Mouse (Mus musculus) forebrain, embryonic 13.5 days (tissue): ENCODE measurements around the gene Fosb. TPM values are rescaled to one million over a fixed set of nuclear protein-coding genes. Genes with fewer than 3 reads are reported as not detected.

Experiments
- ATAC-seq: fragments of 200-750 bp; cut with Nextera tagmentation; 2 replicates; pipeline ENCODE4 v1.8.0; 2017
- H3K27ac ChIP-seq: fragments of 300-500 bp; sonication (generic); 2 replicates; pipeline ENCODE4 v1.5.1; 2015; ENCODE audit warnings: inconsistent platforms, mild to moderate bottlenecking, moderate library complexity
- H3K27me3 ChIP-seq: fragments of 300-500 bp; sonication (generic); 2 replicates; pipeline ENCODE4 v1.6.1; 2015; ENCODE audit warnings: mild to moderate bottlenecking, inconsistent platforms
- H3K36me3 ChIP-seq: fragments of 300-500 bp; sonication (generic); 2 replicates; pipeline ENCODE4 v1.6.1; 2015; ENCODE audit warnings: mild to moderate bottlenecking, inconsistent platforms; ENCODE audit not compliant: poor library complexity, severe bottlenecking
- H3K4me1 ChIP-seq: fragments of 300-500 bp; sonication (generic); 2 replicates; pipeline ENCODE4 v1.6.1; 2015; ENCODE audit warnings: inconsistent platforms
- H3K4me2 ChIP-seq: fragments of 300-500 bp; sonication (generic); 2 replicates; pipeline ENCODE4 v1.6.1; 2015; ENCODE audit warnings: inconsistent platforms, mild to moderate bottlenecking, moderate library complexity
- H3K4me3 ChIP-seq: fragments of 300-500 bp; sonication (generic); 2 replicates; pipeline ENCODE4 v1.5.1; 2015; ENCODE audit warnings: mild to moderate bottlenecking, inconsistent platforms
- H3K9ac ChIP-seq: fragments of 300-500 bp; sonication (generic); 2 replicates; pipeline ENCODE4 v1.6.1; 2015; ENCODE audit warnings: mild to moderate bottlenecking, inconsistent platforms
- H3K9me3 ChIP-seq: fragments of 300-500 bp; sonication (generic); replicated peaks from 2 replicates; pipeline ENCODE4 v1.6.1; 2016; ENCODE audit warnings: inconsistent platforms
- WGBS: fragments of 180-500 bp; shearing (Covaris S2); methylation state at CpG from one replicate; pipeline ENCODE4 v1.1.7; 2015; 5-methylcytosine and 5-hydroxymethylcytosine counted together
- polyA plus RNA-seq: library from polyadenylated mRNA; unstranded; fragments of >200 nt; fragmentation: Nextera tagmentation; extraction: Ambion mirVana; gene quantifications from 2 replicates; pipeline ENCODE4 v1.2.1, GENCODE M21; 2015

The Fosb gene
- polyA plus RNA-seq, 1 experiment from 2014 or later = 0.06 TPM

- 1% methylated on average over 11 of the region's 11 CpGs for WGBS
- Histone ChIP-seq H3K4me2 (peak overlapping the region; percentile 93), H3K9me3 (no peaks in the 10 kb centered on the region), H3K4me1 (peaks cover 36% of the 10 kb centered on the region), H3K27ac (no peak overlapping the region), H3K9ac (no peak overlapping the region), H3K4me3 (peak overlapping the region; percentile 4; the same call in 1 of the 2 replicates), H3K36me3 (peaks cover 5% of the 10 kb centered on the region), H3K27me3 (peaks cover 14% of the 10 kb centered on the region)
- ATAC-seq = no peak
Measured at GRCm38 (mm10) chr7:19343210-19343808, 33.5 kb upstream of the Fosb start.

- peaks cover 36% of the 10 kb centered on the region for H3K4me1 ChIP-seq
- no peaks in the 10 kb centered on the region for H3K9me3 ChIP-seq
- H3K27me3 ChIP-seq = peaks cover 14% of the 10 kb centered on the region
- H3K4me2 ChIP-seq = peak overlapping the region; percentile 93
- H3K27ac ChIP-seq = no peak overlapping the region
- peak; percentile 17; the same call in 1 of the 2 replicates for ATAC-seq
- peak overlapping the region; percentile 72 for H3K9ac ChIP-seq
- WGBS = under 1% methylated on average over 27 of the region's 27 CpGs
- no peaks in the 10 kb centered on the region for H3K36me3 ChIP-seq
- peak overlapping the region; percentile 47 for H3K4me3 ChIP-seq
Measured at GRCm38 (mm10) chr7:19342481-19343027, 32.7 kb upstream of the Fosb start.

- ATAC-seq = 0 out of 2 replicates have a peak, but pooled peaks have one; percentile 11
- Histone ChIP-seq H3K9me3 (no peaks in the 10 kb centered on the region), H3K36me3 (no peaks in the 10 kb centered on the region), H3K4me3 (peak overlapping the region; percentile 47), H3K4me2 (peak overlapping the region; percentile 93), H3K4me1 (peaks cover 36% of the 10 kb centered on the region), H3K9ac (peak overlapping the region; percentile 72), H3K27ac (no peak overlapping the region), H3K27me3 (peaks cover 14% of the 10 kb centered on the region)
- under 1% methylated on average over 41 of the region's 41 CpGs for WGBS
Measured at GRCm38 (mm10) chr7:19341761-19342409, 32.0 kb upstream of the Fosb start.

- Histone ChIP-seq H3K4me3 (no peak overlapping the region), H3K9ac (no peak overlapping the region), H3K9me3 (no peaks in the 10 kb centered on the region), H3K27ac (no peak overlapping the region), H3K4me2 (peak overlapping the region; percentile 93), H3K36me3 (no peaks in the 10 kb centered on the region), H3K27me3 (peaks cover 14% of the 10 kb centered on the region), H3K4me1 (peaks cover 35% of the 10 kb centered on the region)
- 21% methylated on average over 10 of the region's 10 CpGs for WGBS
- no peak for ATAC-seq
Measured at GRCm38 (mm10) chr7:19341250-19341649, 31.4 kb upstream of the Fosb start.

GRCm38 (mm10) chr7:19338596-19338995, 28.7 kb upstream of the Fosb start:
- no peak overlapping the region for H3K4me2 ChIP-seq
- H3K36me3 ChIP-seq = no peaks in the 10 kb centered on the region
- H3K9me3 ChIP-seq = no peaks in the 10 kb centered on the region
- no peak overlapping the region for H3K4me3 ChIP-seq
- H3K4me1 ChIP-seq = peaks cover 21% of the 10 kb centered on the region
- H3K27me3 ChIP-seq = peaks cover 14% of the 10 kb centered on the region
- WGBS = 73% methylated on average over 7 of the region's 7 CpGs
- no peak overlapping the region for H3K27ac ChIP-seq
- no peak for ATAC-seq
- no peak overlapping the region for H3K9ac ChIP-seq

GRCm38 (mm10) chr7:19338060-19338459, 28.2 kb upstream of the Fosb start:
- Histone ChIP-seq H3K4me1 (peaks cover 25% of the 10 kb centered on the region), H3K4me3 (no peak overlapping the region), H3K9ac (no peak overlapping the region), H3K36me3 (no peaks in the 10 kb centered on the region), H3K27ac (no peak overlapping the region), H3K9me3 (no peaks in the 10 kb centered on the region), H3K4me2 (no peak overlapping the region), H3K27me3 (peaks cover 14% of the 10 kb centered on the region)
- ATAC-seq = no peak
- WGBS = 58% methylated on average over 2 of the region's 2 CpGs

GRCm38 (mm10) chr7:19337122-19337521, 27.3 kb upstream of the Fosb start:
- Histone ChIP-seq H3K36me3 (no peaks in the 10 kb centered on the region), H3K4me2 (no peak overlapping the region), H3K27ac (no peak overlapping the region), H3K4me1 (peaks cover 18% of the 10 kb centered on the region), H3K4me3 (no peak overlapping the region), H3K9me3 (no peaks in the 10 kb centered on the region), H3K9ac (no peak overlapping the region), H3K27me3 (peaks cover 13% of the 10 kb centered on the region)
- no peak for ATAC-seq
- WGBS = 67% methylated on average over 10 of the region's 10 CpGs

- no peak overlapping the region for H3K4me2 ChIP-seq
- H3K36me3 ChIP-seq = no peaks in the 10 kb centered on the region
- no peak overlapping the region for H3K9ac ChIP-seq
- no peak overlapping the region for H3K27ac ChIP-seq
- peaks cover 7% of the 10 kb centered on the region; the same call in 1 of the 2 replicates for H3K4me1 ChIP-seq
- H3K27me3 ChIP-seq = no peaks in the 10 kb centered on the region
- no peak for ATAC-seq
- H3K9me3 ChIP-seq = no peaks in the 10 kb centered on the region
- 41% methylated on average over 3 of the region's 3 CpGs for WGBS
- H3K4me3 ChIP-seq = no peak overlapping the region
Measured at GRCm38 (mm10) chr7:19335583-19335982, 25.7 kb upstream of the Fosb start.

GRCm38 (mm10) chr7:19332709-19333352, 23.0 kb upstream of the Fosb start:
- H3K27me3 ChIP-seq = no peaks in the 10 kb centered on the region
- H3K36me3 ChIP-seq = no peaks in the 10 kb centered on the region
- H3K4me3 ChIP-seq = peak overlapping the region; percentile 65
- ATAC-seq = peak; percentile 71
- H3K9ac ChIP-seq = peak overlapping the region; percentile 81
- under 1% methylated on average over 49 of the region's 52 CpGs for WGBS
- no peaks in the 10 kb centered on the region for H3K9me3 ChIP-seq
- peaks cover 8% of the 10 kb centered on the region for H3K4me1 ChIP-seq
- peak overlapping the region; percentile 77 for H3K4me2 ChIP-seq
- H3K27ac ChIP-seq = peak overlapping the region; percentile 65

- H3K9me3 ChIP-seq = no peaks in the 10 kb centered on the region
- H3K9ac ChIP-seq = no peak overlapping the region
- no peak overlapping the region for H3K27ac ChIP-seq
- WGBS = 63% methylated on average over 2 of the region's 2 CpGs
- no peak overlapping the region for H3K4me3 ChIP-seq
- H3K27me3 ChIP-seq = no peaks in the 10 kb centered on the region
- no peak for ATAC-seq
- peaks cover 17% of the 10 kb centered on the region for H3K4me1 ChIP-seq
- no peaks in the 10 kb centered on the region for H3K36me3 ChIP-seq
- no peak overlapping the region for H3K4me2 ChIP-seq
Measured at GRCm38 (mm10) chr7:19331910-19332309, 22.1 kb upstream of the Fosb start.

- Histone ChIP-seq H3K27ac (no peak overlapping the region), H3K27me3 (no peaks in the 10 kb centered on the region), H3K9ac (no peak overlapping the region), H3K4me1 (peaks cover 23% of the 10 kb centered on the region), H3K9me3 (no peaks in the 10 kb centered on the region), H3K4me2 (no peak overlapping the region), H3K4me3 (no peak overlapping the region), H3K36me3 (no peaks in the 10 kb centered on the region)
- ATAC-seq = no peak
Measured at GRCm38 (mm10) chr7:19328425-19328824, 18.6 kb upstream of the Fosb start.

GRCm38 (mm10) chr7:19327782-19328181, 17.9 kb upstream of the Fosb start:
- Histone ChIP-seq H3K4me1 (peaks cover 22% of the 10 kb centered on the region), H3K27ac (peak overlapping the region; percentile 51; the same call in 1 of the 2 replicates), H3K9me3 (no peaks in the 10 kb centered on the region), H3K9ac (peak overlapping the region; percentile 62; the same call in 1 of the 2 replicates), H3K27me3 (no peaks in the 10 kb centered on the region), H3K4me3 (no peak overlapping the region), H3K4me2 (peak overlapping the region; percentile 77; the same call in 1 of the 2 replicates), H3K36me3 (no peaks in the 10 kb centered on the region)
- 77% methylated on average over 5 of the region's 5 CpGs for WGBS
- no peak for ATAC-seq
